Mouse (Mus musculus) liver, embryonic 13.5 days (tissue): ENCODE measurements around the gene Ensa. TPM values are rescaled to one million over a fixed set of nuclear protein-coding genes. Genes with fewer than 3 reads are reported as not detected.

Experiments used
- ATAC-seq: fragments of 200-750 bp; cut with Nextera tagmentation; 2 replicates; pipeline ENCODE4 v1.8.0; 2017; ENCODE audit warnings: low read depth, mild to moderate bottlenecking, moderate number of reproducible peaks, moderate library complexity
- DNase-seq: peaks from one replicate; pipeline ENCODE4 v3.0.0; 2022
- H3K27ac ChIP-seq: fragments of 300-500 bp; sonication (generic); 2 replicates; pipeline ENCODE4 v1.5.1; 2015; ENCODE audit warnings: moderate library complexity, mild to moderate bottlenecking, inconsistent platforms
- H3K27me3 ChIP-seq: fragments of 300-500 bp; sonication (generic); 2 replicates; pipeline ENCODE4 v1.6.1; 2015; ENCODE audit warnings: mild to moderate bottlenecking, inconsistent platforms
- H3K36me3 ChIP-seq: fragments of 300-500 bp; sonication (generic); 2 replicates; pipeline ENCODE4 v1.6.1; 2015; ENCODE audit warnings: mild to moderate bottlenecking, inconsistent platforms
- H3K4me1 ChIP-seq: fragments of 300-500 bp; sonication (generic); replicated peaks from 2 replicates; pipeline ENCODE4 v1.6.1; 2015; ENCODE audit warnings: inconsistent platforms
- H3K4me2 ChIP-seq: fragments of 300-500 bp; sonication (generic); 2 replicates; pipeline ENCODE4 v1.6.1; 2015; ENCODE audit warnings: inconsistent platforms, mild to moderate bottlenecking, moderate library complexity
- H3K4me3 ChIP-seq: fragments of 300-500 bp; sonication (generic); replicated peaks from 2 replicates; pipeline ENCODE4 v1.5.1; 2015; ENCODE audit warnings: mild to moderate bottlenecking, inconsistent platforms
- H3K9ac ChIP-seq: fragments of 300-500 bp; sonication (generic); 2 replicates; pipeline ENCODE4 v1.6.1; 2015; ENCODE audit warnings: mild to moderate bottlenecking, inconsistent platforms
- H3K9me3 ChIP-seq: fragments of 300-500 bp; sonication (generic); replicated peaks from 2 replicates; pipeline ENCODE4 v1.6.1; 2016; ENCODE audit warnings: inconsistent platforms
- WGBS: fragments of 180-500 bp; shearing (Covaris S2); methylation state at CpG from one replicate; pipeline ENCODE4 v1.1.7; 2015; ENCODE audit not compliant: insufficient replicate concordance; 5-methylcytosine and 5-hydroxymethylcytosine counted together
- polyA plus RNA-seq: library from polyadenylated mRNA; unstranded; fragments of >200 nt; fragmentation: Nextera tagmentation; extraction: Ambion mirVana; gene quantifications from 2 replicates; pipeline ENCODE4 v1.2.1, GENCODE M21; 2015

The Ensa gene
- polyA plus RNA-seq, 1 experiment from 2014 or later, result 33.4 TPM

GRCm38 (mm10) chr3:95674236-95674635 lies 49.4 kb downstream of the Ensa start:
- Histone ChIP-seq H3K27me3 (no peaks in the 10 kb centered on the region), H3K4me2 (peak overlapping the region; percentile 83), H3K36me3 (peaks cover 26% of the 10 kb centered on the region), H3K9ac (peak overlapping the region; percentile 87), H3K9me3 (no peaks in the 10 kb centered on the region), H3K4me3 (peak overlapping the region; percentile 50), H3K4me1 (peaks cover 82% of the 10 kb centered on the region), H3K27ac (peak overlapping the region; percentile 99)
- peak; percentile 87 for DNase-seq
- ATAC-seq, result peak; percentile 93
- WGBS, result 0% methylated on average over 2 of the region's 2 CpGs

- Histone ChIP-seq H3K36me3 (peaks cover 20% of the 10 kb centered on the region), H3K4me1 (peaks cover 82% of the 10 kb centered on the region), H3K9me3 (no peaks in the 10 kb centered on the region), H3K27me3 (no peaks in the 10 kb centered on the region), H3K4me3 (peak overlapping the region; percentile 45), H3K27ac (peak overlapping the region; percentile 99), H3K4me2 (peak overlapping the region; percentile 83), H3K9ac (peak overlapping the region; percentile 79)
- DNase-seq (peak; percentile 66), ATAC-seq (peak; percentile 62)
- WGBS, result 2% methylated on average over 6 of the region's 6 CpGs
Measured at GRCm38 (mm10) chr3:95674812-95675211, 50.0 kb downstream of the Ensa start.

GRCm38 (mm10) chr3:95675301-95676092 lies 50.7 kb downstream of the Ensa start:
- peaks cover 18% of the 10 kb centered on the region; the same call in 1 of the 2 replicates for H3K36me3 ChIP-seq
- H3K27me3 ChIP-seq, result no peaks in the 10 kb centered on the region
- DNase-seq, result peak; percentile 68
- 25% methylated on average over 7 of the region's 8 CpGs for WGBS
- peak overlapping the region; percentile 79 for H3K9ac ChIP-seq
- peak overlapping the region; percentile 83 for H3K4me2 ChIP-seq
- H3K9me3 ChIP-seq, result no peaks in the 10 kb centered on the region
- peaks cover 85% of the 10 kb centered on the region for H3K4me1 ChIP-seq
- peak; percentile 29 for ATAC-seq
- H3K27ac ChIP-seq, result peak overlapping the region; percentile 99
- peak overlapping the region; percentile 45 for H3K4me3 ChIP-seq

GRCm38 (mm10) chr3:95676745-95677419 lies 52.1 kb downstream of the Ensa start:
- 39% methylated on average over 15 of the region's 15 CpGs for WGBS
- Histone ChIP-seq H3K4me1 (peaks cover 85% of the 10 kb centered on the region), H3K27me3 (0 out of 2 replicates have a peak, but pooled peaks cover 3% of the 10 kb centered on the region), H3K36me3 (peaks cover 9% of the 10 kb centered on the region; the same call in 1 of the 2 replicates), H3K4me2 (no peak overlapping the region), H3K9ac (peak overlapping the region; percentile 27), H3K4me3 (no peak overlapping the region), H3K9me3 (no peaks in the 10 kb centered on the region), H3K27ac (peak overlapping the region; percentile 99)
- DNase-seq, result peak; percentile 66
- no peak for ATAC-seq

- 77% methylated on average over 19 of the region's 19 CpGs for WGBS
- H3K27ac ChIP-seq, result peak overlapping the region; percentile 44
- 0 out of 2 replicates have a peak, but pooled peaks cover 3% of the 10 kb centered on the region for H3K27me3 ChIP-seq
- peaks cover 81% of the 10 kb centered on the region for H3K4me1 ChIP-seq
- H3K36me3 ChIP-seq, result peaks cover 8% of the 10 kb centered on the region; the same call in 1 of the 2 replicates
- no peak overlapping the region for H3K4me3 ChIP-seq
- H3K9ac ChIP-seq, result 0 out of 2 replicates have a peak overlapping the region, but pooled peaks have one; percentile 5
- DNase-seq, result no peak
- H3K9me3 ChIP-seq, result no peaks in the 10 kb centered on the region
- H3K4me2 ChIP-seq, result no peak overlapping the region
- no peak for ATAC-seq
Measured at GRCm38 (mm10) chr3:95677420-95678090, 52.8 kb downstream of the Ensa start.

GRCm38 (mm10) chr3:95679551-95679950 lies 54.8 kb downstream of the Ensa start:
- 80% methylated on average over 8 of the region's 8 CpGs for WGBS
- Histone ChIP-seq H3K9ac (no peak overlapping the region), H3K27ac (peak overlapping the region; percentile 16; the same call in 1 of the 2 replicates), H3K4me2 (no peak overlapping the region), H3K9me3 (no peaks in the 10 kb centered on the region), H3K4me1 (peaks cover 64% of the 10 kb centered on the region), H3K4me3 (no peak overlapping the region), H3K36me3 (no peaks in the 10 kb centered on the region; the same call in 1 of the 2 replicates), H3K27me3 (0 out of 2 replicates have a peak, but pooled peaks cover 3% of the 10 kb centered on the region)
- no peak for DNase-seq
- no peak for ATAC-seq

GRCm38 (mm10) chr3:95680673-95681072 lies 55.9 kb downstream of the Ensa start:
- Histone ChIP-seq H3K27me3 (peaks cover 7% of the 10 kb centered on the region; the same call in 1 of the 2 replicates), H3K27ac (no peak overlapping the region; the same call in 1 of the 2 replicates), H3K9me3 (no peaks in the 10 kb centered on the region), H3K4me2 (no peak overlapping the region), H3K9ac (0 out of 2 replicates have a peak overlapping the region, but pooled peaks have one; percentile 10), H3K4me3 (no peak overlapping the region), H3K4me1 (peaks cover 61% of the 10 kb centered on the region), H3K36me3 (no peaks in the 10 kb centered on the region; the same call in 1 of the 2 replicates)
- ATAC-seq (no peak), DNase-seq (no peak)
- 79% methylated on average over 6 of the region's 6 CpGs for WGBS

GRCm38 (mm10) chr3:95681365-95681764 lies 56.6 kb downstream of the Ensa start:
- Histone ChIP-seq H3K4me2 (0 out of 2 replicates have a peak overlapping the region, but pooled peaks have one; percentile 7), H3K36me3 (no peaks in the 10 kb centered on the region; the same call in 1 of the 2 replicates), H3K4me3 (no peak overlapping the region), H3K27ac (no peak overlapping the region; the same call in 1 of the 2 replicates), H3K27me3 (peaks cover 14% of the 10 kb centered on the region), H3K4me1 (peaks cover 55% of the 10 kb centered on the region), H3K9me3 (no peaks in the 10 kb centered on the region), H3K9ac (no peak overlapping the region)
- ATAC-seq (no peak), DNase-seq (no peak)
- 22% methylated on average over 11 of the region's 11 CpGs for WGBS

Other genes with a start within 250 kb of the Ensa start
- not detected in 2 replicates for gene 4930558C23Rik, start 222.2 kb upstream of the Ensa start, polyA plus RNA-seq
- 16.0 and 20.3 TPM in 2 replicates for gene Arnt, start 190.6 kb upstream of the Ensa start, polyA plus RNA-seq
- 1.7 and 1.9 TPM in 2 replicates for gene Ctsk, start 125.7 kb upstream of the Ensa start, polyA plus RNA-seq
- 19.8 and 20.8 TPM in 2 replicates for gene Ctss, start 98.2 kb upstream of the Ensa start, polyA plus RNA-seq
- 0.12 TPM in 1 of 2 replicates, not detected in the other for gene Hormad1, start 65.3 kb upstream of the Ensa start, polyA plus RNA-seq
- 28.1 and 34.1 TPM in 2 replicates for gene Golph3l, start 36.1 kb upstream of the Ensa start, polyA plus RNA-seq
- gene Mcl1, start 33.8 kb downstream of the Ensa start, polyA plus RNA-seq, result 31.8 and 33.3 TPM in 2 replicates
- 0.37 and 0.83 TPM in 2 replicates for gene Adamtsl4, start 62.9 kb downstream of the Ensa start, polyA plus RNA-seq
- gene Ecm1, start 114.6 kb downstream of the Ensa start, polyA plus RNA-seq, result 9.8 and 10.7 TPM in 2 replicates
- gene Tars2, start 135.2 kb downstream of the Ensa start, polyA plus RNA-seq, result 49.4 and 50.4 TPM in 2 replicates
- gene Rprd2, start 193.9 kb downstream of the Ensa start, polyA plus RNA-seq, result 7.9 and 10.1 TPM in 2 replicates
- gene Prpf3, start 230.9 kb downstream of the Ensa start, polyA plus RNA-seq, result 30.7 and 36.6 TPM in 2 replicates
- gene Mrps21, start 246.5 kb downstream of the Ensa start, polyA plus RNA-seq, result 256 and 257 TPM in 2 replicates